Mouse (Mus musculus): Measurements from ENCODE around the gene Adamts12. TPM values are rescaled to one million over a fixed set of nuclear protein-coding genes. Genes with fewer than 3 reads are reported as not detected.

Gene Adamts12
- polyA plus RNA-seq, 1 experiment from 2014 or later: 0.20 TPM

DNA sequence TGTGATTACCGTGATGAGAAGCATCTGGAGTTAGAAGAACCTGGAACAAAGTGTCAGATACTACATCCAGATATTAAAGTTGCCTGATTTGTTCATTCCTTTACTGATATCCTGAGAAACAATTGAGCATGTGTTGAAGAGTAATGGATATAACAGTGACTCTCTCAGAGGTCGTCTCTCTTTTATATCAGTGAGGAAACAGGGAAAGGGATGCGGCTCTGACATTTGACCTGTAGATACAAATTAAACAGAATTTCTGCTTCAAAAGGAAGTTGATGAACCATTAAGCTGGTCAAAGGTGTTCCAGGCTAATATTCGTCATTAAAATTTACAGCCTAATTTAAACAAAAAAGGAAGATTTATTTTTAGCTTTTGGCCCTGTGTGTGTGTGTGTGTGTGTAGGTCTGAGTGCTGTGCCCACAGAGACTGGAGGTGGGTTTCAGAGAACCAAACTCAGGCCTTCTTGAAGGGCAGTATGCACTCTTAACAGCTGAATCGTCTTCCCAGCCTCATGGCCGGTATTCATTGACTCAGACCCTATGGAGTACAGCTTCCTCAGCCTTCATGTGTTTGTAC is 216.2 kb downstream of the Adamts12 start:
- no peak overlapping the region for H3K4me3 ChIP-seq (ENCODE audit: low read depth, low read length)
- no peak for DNase-seq
- H3K27me3 ChIP-seq (ENCODE audit: insufficient read depth, low read length): no peaks in the 10 kb centered on the region
- TF ChIP-seq CTCF (IDR thresholded peaks at IDR 0.05; ENCODE audit: low read depth) (no peak), EP300 (IDR thresholded peaks at IDR 0.05; ENCODE audit: low read depth) (no peak)
- WGBS (ENCODE audit: insufficient replicate concordance): 70% methylated on average over 6 of the region's 6 CpGs
- no peak for ATAC-seq
- no peak overlapping the region for H3K9ac ChIP-seq (replicated peaks)
- no peaks in the 10 kb centered on the region for H3K36me3 ChIP-seq (replicated peaks; ENCODE audit: insufficient read depth, low read length)
- 0 out of 2 replicates have a peak, but pooled peaks cover 3% of the 10 kb centered on the region for H3K4me1 ChIP-seq (ENCODE audit: insufficient read depth)
- H3K9me3 ChIP-seq (ENCODE audit: low read length): no peaks in the 10 kb centered on the region
- H3K4me2 ChIP-seq (ENCODE audit: low read depth, low read length): no peak overlapping the region
- no peak overlapping the region for H3K27ac ChIP-seq (ENCODE audit: low read depth)

DNA sequence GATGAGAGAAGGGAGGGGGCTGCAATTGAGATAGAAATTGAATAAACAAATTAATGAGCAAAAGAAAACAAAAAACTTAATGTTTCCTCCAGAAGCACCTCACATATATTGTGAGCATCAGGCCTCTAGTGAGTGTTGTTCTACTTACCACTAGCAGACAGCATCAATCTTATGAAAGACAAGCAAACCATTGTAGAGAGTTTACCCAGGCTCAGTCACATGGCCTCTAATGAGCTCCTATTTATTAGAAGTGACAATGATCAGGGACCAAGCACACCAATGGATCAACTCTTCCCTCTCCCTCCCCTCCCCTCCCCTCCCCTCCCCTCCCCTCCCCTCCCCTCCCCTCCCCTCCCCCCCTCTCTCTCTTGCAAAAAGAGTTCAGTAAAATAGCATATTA is 218.6 kb downstream of the Adamts12 start:
- Histone ChIP-seq H3K4me1 (ENCODE audit: insufficient read depth) (0 out of 2 replicates have a peak, but pooled peaks cover 3% of the 10 kb centered on the region), H3K9ac (replicated peaks) (no peak overlapping the region), H3K27me3 (ENCODE audit: insufficient read depth, low read length) (no peaks in the 10 kb centered on the region), H3K4me3 (ENCODE audit: low read depth, low read length) (no peak overlapping the region), H3K4me2 (ENCODE audit: low read depth, low read length) (no peak overlapping the region), H3K27ac (ENCODE audit: low read depth) (no peak overlapping the region), H3K9me3 (ENCODE audit: low read length) (no peaks in the 10 kb centered on the region), H3K36me3 (replicated peaks; ENCODE audit: insufficient read depth, low read length) (no peaks in the 10 kb centered on the region)
- no peak for TF ChIP-seq CTCF (IDR thresholded peaks at IDR 0.05; ENCODE audit: low read depth)
- TF ChIP-seq EP300 (IDR thresholded peaks at IDR 0.05; ENCODE audit: low read depth): no peak
- DNase-seq (no peak), ATAC-seq (no peak)

DNA sequence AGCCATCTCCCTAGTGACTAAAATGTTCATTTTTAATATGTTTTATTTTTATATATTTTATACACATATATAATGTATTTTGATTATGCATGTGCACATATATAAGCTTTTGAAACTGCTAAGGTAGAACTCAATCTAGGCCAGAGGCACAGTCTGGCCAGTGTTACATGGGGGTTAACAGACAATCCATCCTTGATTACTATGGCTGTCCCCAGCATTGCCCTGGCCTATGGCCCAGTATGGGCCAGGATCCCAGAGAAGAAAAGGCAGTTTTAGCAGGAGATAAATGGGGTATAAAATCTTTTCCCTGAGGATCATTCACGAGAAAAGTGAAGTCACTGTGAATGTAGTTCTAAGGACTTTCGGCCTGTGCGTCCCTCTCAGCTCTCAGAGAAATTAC is 223.2 kb downstream of the Adamts12 start:
- Histone ChIP-seq H3K9ac (replicated peaks) (no peak overlapping the region), H3K9me3 (ENCODE audit: low read length) (no peaks in the 10 kb centered on the region), H3K4me3 (ENCODE audit: low read depth, low read length) (no peak overlapping the region), H3K4me2 (ENCODE audit: low read depth, low read length) (no peak overlapping the region), H3K4me1 (ENCODE audit: insufficient read depth) (no peaks in the 10 kb centered on the region), H3K27ac (ENCODE audit: low read depth) (no peak overlapping the region), H3K27me3 (ENCODE audit: insufficient read depth, low read length) (no peaks in the 10 kb centered on the region), H3K36me3 (replicated peaks; ENCODE audit: insufficient read depth, low read length) (no peaks in the 10 kb centered on the region)
- 82% methylated on average over 3 of the region's 3 CpGs for WGBS (ENCODE audit: insufficient replicate concordance)
- TF ChIP-seq CTCF (IDR thresholded peaks at IDR 0.05; ENCODE audit: low read depth): no peak
- TF ChIP-seq EP300 (IDR thresholded peaks at IDR 0.05; ENCODE audit: low read depth): no peak
- ATAC-seq (no peak), DNase-seq (no peak)

DNA sequence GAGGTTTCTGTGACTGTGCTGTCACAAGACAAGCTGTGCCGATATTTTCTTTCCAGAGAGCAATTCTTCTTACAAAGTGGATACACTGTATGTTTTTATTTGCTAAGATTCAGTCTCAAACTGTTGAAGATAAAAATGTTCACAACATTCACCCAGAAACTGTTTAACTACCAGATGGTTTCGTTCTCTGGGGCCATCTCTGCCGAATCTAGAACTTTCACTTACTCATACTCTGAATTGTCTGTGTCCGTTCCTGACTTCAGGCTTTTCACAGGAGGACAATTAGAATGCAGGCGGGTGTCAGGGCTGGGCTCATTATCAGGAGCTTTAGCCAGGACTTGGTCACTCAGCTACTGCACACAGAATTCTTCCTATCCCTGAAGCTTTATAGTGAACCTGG is 227.7 kb downstream of the Adamts12 start:
- Histone ChIP-seq H3K27ac (ENCODE audit: low read depth) (no peak overlapping the region), H3K9ac (replicated peaks) (no peak overlapping the region), H3K27me3 (ENCODE audit: insufficient read depth, low read length) (no peaks in the 10 kb centered on the region), H3K4me2 (ENCODE audit: low read depth, low read length) (no peak overlapping the region), H3K36me3 (replicated peaks; ENCODE audit: insufficient read depth, low read length) (no peaks in the 10 kb centered on the region), H3K4me3 (ENCODE audit: low read depth, low read length) (no peak overlapping the region), H3K4me1 (ENCODE audit: insufficient read depth) (no peaks in the 10 kb centered on the region), H3K9me3 (ENCODE audit: low read length) (no peaks in the 10 kb centered on the region)
- DNase-seq (no peak), ATAC-seq (no peak)
- TF ChIP-seq CTCF (IDR thresholded peaks at IDR 0.05; ENCODE audit: low read depth): no peak
- TF ChIP-seq EP300 (IDR thresholded peaks at IDR 0.05; ENCODE audit: low read depth): no peak
- 81% methylated on average over 5 of the region's 5 CpGs for WGBS (ENCODE audit: insufficient replicate concordance)

DNA sequence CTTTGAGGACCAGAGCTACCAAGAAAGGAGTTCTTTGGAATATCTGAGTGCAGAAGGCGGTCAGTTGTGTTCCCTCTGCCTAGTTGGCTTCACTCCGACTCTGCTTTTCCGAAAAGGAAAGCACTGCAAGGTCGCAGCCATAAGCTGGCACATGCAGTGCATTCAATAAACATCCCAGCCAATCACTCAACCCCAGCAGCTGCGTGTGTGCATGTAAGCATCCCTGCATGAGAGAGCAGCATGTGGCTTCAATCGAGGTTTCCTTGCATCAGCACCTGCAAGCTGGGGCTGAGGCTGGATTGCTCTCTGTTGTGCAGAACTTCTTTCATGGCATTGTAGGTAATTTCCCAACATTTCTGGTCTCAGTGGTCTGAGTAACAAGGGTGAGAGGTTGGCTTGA is 230.4 kb downstream of the Adamts12 start:
- 74% methylated on average over 6 of the region's 6 CpGs for WGBS (ENCODE audit: insufficient replicate concordance)
- Histone ChIP-seq H3K27me3 (ENCODE audit: insufficient read depth, low read length) (no peaks in the 10 kb centered on the region), H3K27ac (ENCODE audit: low read depth) (no peak overlapping the region), H3K9me3 (ENCODE audit: low read length) (no peaks in the 10 kb centered on the region), H3K4me3 (ENCODE audit: low read depth, low read length) (no peak overlapping the region), H3K4me2 (ENCODE audit: low read depth, low read length) (no peak overlapping the region), H3K36me3 (replicated peaks; ENCODE audit: insufficient read depth, low read length) (no peaks in the 10 kb centered on the region), H3K4me1 (ENCODE audit: insufficient read depth) (no peaks in the 10 kb centered on the region), H3K9ac (replicated peaks) (no peak overlapping the region)
- ATAC-seq: no peak
- TF ChIP-seq CTCF (IDR thresholded peaks at IDR 0.05; ENCODE audit: low read depth) (no peak), EP300 (IDR thresholded peaks at IDR 0.05; ENCODE audit: low read depth) (no peak)
- no peak for DNase-seq

DNA sequence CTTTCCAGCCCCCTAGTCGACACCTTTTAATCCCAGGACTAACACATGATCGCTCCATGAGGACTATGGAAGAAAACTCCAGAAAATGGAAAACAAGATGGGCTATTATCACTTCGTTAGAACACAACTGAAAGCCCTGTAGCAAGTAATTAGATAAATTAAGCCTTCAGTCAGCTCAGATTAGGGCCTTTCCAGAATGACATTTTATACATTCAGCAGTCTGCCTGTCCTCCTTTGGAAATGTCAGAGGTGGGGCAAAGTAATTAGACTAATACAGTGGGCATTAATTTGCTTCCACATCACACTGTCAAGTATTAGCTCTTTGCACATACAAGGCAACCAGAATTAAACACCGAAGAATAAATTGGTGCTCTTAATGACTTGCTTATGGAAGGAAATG is 233.4 kb downstream of the Adamts12 start:
- Histone ChIP-seq H3K4me3 (ENCODE audit: low read depth, low read length) (no peak overlapping the region), H3K27ac (ENCODE audit: low read depth) (no peak overlapping the region), H3K9me3 (ENCODE audit: low read length) (no peaks in the 10 kb centered on the region), H3K36me3 (replicated peaks; ENCODE audit: insufficient read depth, low read length) (no peaks in the 10 kb centered on the region), H3K4me2 (ENCODE audit: low read depth, low read length) (no peak overlapping the region), H3K9ac (replicated peaks) (no peak overlapping the region), H3K4me1 (ENCODE audit: insufficient read depth) (no peaks in the 10 kb centered on the region), H3K27me3 (ENCODE audit: insufficient read depth, low read length) (no peaks in the 10 kb centered on the region)
- ATAC-seq (no peak), DNase-seq (no peak)
- TF ChIP-seq EP300 (IDR thresholded peaks at IDR 0.05; ENCODE audit: low read depth): no peak
- TF ChIP-seq CTCF (IDR thresholded peaks at IDR 0.05; ENCODE audit: low read depth): no peak
- WGBS (ENCODE audit: insufficient replicate concordance): 78% methylated on average over 4 of the region's 4 CpGs

DNA sequence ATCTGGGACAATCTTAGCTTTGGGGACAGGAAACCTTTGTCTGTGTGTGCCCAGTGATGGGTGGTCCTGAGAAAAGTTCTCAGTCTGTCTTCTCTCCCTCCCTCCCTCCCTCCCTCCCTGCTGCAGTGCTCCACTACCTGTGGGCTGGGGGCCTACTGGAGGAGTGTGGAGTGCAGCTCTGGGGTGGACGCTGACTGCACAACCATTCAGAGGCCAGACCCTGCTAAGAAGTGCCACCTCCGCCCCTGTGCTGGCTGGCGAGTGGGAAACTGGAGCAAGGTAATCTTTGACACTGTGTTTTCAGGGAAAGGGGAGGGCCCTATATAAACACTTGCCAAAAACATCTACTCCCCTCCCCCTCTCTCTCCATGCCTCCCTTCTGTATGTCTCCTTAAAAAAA is 252.5 kb downstream of the Adamts12 start:
- H3K27me3 ChIP-seq (ENCODE audit: insufficient read depth, low read length): no peaks in the 10 kb centered on the region
- no peak overlapping the region for H3K27ac ChIP-seq (ENCODE audit: low read depth)
- no peak for TF ChIP-seq EP300 (IDR thresholded peaks at IDR 0.05; ENCODE audit: low read depth)
- no peak for TF ChIP-seq CTCF (IDR thresholded peaks at IDR 0.05; ENCODE audit: low read depth)
- H3K36me3 ChIP-seq (replicated peaks; ENCODE audit: insufficient read depth, low read length): no peaks in the 10 kb centered on the region
- ATAC-seq: no peak
- DNase-seq: no peak
- H3K9me3 ChIP-seq (ENCODE audit: low read length): no peaks in the 10 kb centered on the region
- H3K4me1 ChIP-seq (ENCODE audit: insufficient read depth): no peaks in the 10 kb centered on the region
- no peak overlapping the region for H3K4me2 ChIP-seq (ENCODE audit: low read depth, low read length)
- no peak overlapping the region for H3K9ac ChIP-seq (replicated peaks)
- 58% methylated on average over 3 of the region's 3 CpGs for WGBS (ENCODE audit: insufficient replicate concordance)
- no peak overlapping the region for H3K4me3 ChIP-seq (ENCODE audit: low read depth, low read length)

Measured in liver, postnatal 0 days (tissue).